Mouse (Mus musculus): ENCODE data around the gene Gm7137.

The Gm7137 gene

DNA sequence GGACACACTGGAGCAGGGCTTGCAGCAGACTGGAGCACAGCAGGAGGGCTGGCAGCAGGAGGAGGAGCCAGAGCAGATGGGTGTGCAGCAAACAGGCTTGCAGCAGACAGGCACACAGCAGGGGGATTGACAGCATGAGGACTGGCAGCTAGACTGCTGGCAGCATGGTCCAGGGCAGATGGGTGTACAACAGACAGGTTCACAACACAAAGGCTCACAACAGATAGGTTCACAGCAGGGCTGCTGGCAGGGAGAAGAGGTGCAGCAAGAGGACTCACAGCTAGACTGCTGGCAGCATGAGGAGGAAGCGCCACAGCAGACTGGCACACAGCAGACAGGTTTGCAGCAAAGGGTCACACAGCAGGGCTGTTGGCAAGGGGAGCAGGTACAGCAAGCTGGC lies 37.3 kb downstream of the Gm7137 start:
- peak; percentile 19 for DNase-seq

DNA sequence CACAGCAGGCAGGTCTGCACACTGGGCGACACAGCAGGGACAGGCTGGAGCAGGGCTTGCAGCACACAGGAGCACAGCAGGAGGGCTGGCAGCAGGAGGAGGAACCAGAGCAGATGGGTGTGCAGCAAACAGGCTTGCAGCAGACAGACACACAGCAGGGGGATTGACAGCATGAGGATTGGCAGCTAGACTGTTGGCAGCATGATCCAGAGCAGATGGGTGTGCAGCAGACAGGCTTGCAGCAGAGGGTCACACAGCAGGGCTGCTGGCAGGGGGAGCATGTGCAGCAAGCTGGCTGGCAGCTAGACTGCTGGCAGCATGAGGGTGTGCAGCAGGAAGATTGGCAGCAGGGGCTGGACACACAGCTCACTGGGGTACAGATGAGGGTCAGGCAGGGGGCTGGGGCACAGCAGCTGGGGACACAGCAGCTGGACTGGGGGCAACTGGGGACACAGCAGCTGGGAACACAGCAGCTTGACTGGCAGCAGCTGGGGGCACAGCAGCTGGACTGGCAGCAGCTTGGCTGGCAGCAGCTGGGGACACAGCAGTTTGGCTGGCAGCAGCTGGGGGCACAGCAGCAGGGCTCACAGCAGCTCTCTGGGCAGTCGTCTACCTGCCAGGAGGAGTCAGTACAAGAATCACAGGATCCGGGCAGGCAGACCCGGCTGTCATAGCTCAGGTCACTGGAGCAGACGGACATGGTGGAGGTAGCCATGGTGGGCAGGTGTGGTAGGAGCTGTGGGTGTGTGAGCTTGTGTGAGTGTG lies 45.9 kb downstream of the Gm7137 start, which contains the start of gene Gm18596:
Gm18596 (minus strand) TSS at position 715 of the 765 bp plus-strand sequence.
- DNase-seq: peak; percentile 13

DNA sequence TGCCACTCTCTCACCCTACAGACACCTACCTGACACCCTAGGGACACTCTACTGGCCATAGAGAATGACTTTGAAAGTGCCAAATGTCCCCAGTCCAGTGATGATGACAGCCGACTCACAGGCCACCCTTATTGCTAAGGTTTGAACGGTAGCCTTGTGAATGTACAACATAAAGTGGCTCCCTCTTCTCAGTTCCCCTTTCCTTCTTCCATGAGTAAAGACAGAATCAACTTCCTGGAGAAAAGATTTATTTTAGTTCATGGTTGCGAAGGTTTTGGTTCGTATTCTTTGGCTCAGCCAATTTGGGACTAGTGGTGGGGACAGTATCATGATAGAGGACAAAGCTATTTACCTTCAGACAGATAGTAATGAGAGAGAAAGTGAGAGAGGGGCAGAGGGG lies 49.1 kb downstream of the Gm7137 start:
- DNase-seq: no peak
